Mouse (Mus musculus): ENCODE results near the gene Cdk10.
"Not testable (repeated sequence)": the region's sequence is repeated elsewhere in the genome, so short reads cannot be mapped to it uniquely, and the experiment has no call there.

The Cdk10 gene

DNA sequence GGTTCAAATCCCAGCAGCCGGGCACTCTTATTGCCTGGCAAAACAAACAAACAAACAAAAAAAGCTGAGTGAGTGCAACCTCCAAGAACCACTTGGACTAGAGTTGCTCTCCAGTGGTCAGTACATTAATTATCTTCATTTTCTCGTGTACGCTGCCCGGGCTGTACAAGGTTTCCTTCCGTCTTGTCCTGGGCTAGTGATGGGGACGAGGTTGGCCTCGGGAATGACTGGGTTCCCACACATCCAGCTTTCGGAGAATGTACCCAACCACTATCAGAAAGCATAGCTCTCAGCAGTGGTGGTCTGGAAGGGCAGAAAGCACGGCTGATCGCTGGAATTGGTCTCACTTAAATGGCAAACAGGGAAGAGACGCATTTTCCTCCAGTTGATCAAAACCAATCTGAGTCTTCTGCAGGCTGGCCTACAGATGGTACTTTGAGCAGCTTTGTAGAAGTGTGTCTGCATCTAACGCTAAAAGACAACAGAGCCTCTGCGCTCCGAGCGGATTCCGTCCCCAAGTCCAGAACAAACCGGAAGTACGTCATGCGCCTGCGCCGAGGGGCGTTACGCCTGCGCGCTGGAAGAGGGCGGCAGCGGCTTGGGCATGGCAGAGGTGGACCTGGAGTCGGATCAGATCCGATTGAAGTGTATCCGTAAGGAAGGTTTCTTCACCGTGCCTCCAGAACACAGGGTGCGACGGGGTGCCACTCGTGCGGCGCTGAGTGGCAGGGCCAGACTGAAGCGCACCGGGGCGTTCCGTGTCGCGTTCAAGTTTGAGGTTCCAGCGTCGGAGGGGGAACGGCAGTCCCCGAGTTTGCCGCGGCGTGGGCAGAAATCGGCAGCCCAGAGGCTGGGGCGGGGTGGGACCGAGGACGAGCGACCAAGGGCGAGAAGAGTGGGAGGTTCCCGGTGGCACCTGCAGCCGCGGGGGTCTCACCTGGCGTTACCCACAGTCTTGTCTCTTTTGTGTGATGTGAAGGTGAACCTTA, at the start of gene Cdk10:
TSS of gene Cdk10 (plus strand) at position 565 of the 989 bp plus-strand sequence.
- DNase-seq = peak; percentile 82 to 93

DNA sequence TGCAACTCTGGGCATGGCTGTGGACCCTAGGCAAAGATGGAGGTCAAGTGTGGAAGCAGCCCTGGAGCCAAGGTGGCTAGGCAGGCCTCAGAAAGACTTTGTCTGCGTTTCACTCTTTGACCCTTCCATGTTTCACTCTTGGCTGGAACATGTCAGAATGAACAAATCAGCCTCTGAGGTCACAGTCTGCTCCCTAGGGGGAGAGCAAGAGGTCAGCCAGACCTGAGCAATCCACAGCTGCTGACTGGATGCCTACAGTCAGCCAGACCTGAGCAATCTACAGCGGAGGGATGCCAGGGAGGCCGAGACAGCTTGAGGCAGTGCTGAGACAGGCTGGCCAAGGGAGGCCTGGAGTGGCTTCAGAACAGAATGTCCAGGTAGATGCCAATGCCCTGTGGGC, 43.3 kb upstream of the Cdk10 start:
- DNase-seq = no peak

DNA sequence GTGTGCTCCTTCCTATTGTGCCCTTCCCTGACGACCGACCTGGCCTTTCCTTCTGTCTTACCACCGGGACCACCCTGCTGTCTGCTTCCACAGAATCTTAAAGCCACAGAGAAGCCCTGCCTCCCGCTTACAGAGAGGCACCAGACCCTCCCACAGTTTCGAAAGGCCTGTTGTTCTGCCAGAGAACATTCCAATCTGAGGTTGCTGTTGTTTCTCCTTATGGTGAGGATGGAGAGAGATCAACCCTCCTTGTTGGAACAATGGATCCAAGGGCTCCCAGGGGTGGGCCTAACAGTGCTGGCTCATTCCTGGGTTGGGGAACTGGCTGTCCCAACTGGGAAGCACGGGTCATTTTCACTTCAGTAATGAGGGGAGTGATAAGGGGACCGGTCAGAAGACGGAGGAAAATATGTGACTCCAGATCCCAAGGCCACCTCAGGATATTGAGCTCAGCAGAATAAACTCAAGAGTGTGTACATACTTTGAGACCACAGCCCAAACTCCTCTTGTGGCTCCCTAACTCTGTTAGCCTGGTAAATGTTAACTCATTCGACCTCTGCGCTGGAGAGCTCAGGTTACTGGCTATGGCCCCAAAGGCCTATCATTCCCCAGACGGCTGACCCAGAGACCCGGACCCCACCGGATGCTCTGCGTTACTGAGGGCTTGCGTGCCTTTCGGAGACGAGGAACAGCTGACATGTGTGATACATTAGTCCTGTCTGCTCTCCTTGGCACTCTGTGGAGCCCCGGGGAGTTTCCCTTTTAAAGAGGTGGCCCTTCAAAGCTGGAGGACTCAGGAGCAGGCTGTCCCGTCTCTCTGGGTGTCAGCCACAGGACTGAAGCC, 38.9 kb upstream of the Cdk10 start, which contains the start of gene Dpep1:
TSS of gene Dpep1 (plus strand) at position 677 of the 844 bp plus-strand sequence.
- no peak for DNase-seq

DNA sequence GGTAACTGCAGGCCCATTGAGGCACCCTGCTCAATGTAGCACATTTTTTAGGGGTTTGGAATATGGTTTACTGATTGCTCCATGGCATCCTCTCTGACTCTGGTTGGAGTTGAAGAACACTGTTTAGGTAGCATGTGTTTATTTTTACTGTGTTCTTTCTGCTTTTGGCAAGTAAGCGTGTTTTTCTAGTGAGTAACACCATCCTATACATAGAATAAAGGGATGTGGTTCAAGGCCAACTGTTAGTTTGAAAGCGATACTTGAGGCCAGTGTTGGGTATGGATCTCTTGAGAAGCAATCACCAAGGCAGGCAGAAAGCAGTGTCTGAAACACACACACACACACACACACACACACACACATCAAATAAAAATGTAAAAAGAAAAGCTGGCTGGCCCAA, 36.6 kb upstream of the Cdk10 start:
- DNase-seq = no peak

DNA sequence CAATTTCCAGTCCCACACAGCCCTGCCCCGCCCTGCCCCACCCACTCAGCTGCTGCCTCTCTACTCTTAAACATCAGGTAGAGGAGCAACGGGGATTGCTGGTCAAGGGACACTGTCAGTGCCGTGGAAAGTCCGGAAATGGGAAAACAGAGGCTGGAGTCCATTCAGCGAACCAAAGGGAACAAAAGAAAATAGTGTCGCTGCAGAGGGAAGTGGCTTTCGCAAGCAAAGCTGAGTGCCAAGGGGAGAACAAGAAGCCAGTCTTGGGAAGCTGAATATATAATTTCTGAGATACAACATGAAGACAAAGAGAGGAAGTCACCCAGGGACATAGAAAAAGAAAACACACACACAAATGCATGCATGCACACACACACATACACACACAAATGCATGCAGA, 35.8 kb upstream of the Cdk10 start:
- DNase-seq = no peak

DNA sequence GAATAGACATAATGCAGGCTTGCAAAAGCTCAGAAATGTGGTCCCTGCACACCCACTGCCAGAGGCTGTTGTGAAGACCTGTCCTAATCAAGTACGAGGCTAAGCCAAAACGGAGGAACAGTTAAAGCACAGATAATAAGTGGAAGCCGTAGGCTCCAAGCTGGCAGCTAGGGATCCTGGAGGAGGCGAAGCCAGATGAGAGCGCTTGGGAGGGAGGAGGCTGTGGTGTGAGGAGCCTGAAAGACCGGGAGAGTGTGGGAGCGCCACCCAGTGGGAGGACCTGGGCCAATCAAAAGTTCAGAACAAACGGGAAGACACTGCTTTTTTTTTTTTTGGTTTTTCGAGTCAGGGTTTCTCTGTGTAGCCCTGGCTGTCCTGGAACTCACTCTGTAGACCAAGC, 34.0 kb upstream of the Cdk10 start:
- DNase-seq = peak in 1 of 2 experiments; percentile 42

DNA sequence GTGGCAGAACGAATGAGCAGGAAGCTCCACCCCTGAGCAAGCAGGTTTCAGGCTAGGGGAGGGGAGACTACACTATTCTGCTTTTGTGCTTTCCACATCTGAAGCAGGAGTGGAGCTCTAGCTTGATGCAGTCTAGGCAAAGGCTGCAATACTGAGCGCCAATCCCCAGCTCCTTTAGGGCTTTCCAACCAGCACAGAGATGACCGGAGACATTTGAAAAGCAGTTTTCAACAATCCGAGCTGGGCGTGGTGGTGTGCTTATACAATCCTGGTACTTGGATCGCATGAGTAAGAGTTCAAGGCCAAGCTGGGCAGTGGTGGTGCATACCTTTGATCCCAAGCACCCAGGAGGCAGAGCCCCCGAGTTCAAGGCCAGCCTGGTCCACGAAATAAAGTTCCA, 32.7 kb upstream of the Cdk10 start:
- no peak for DNase-seq

DNA sequence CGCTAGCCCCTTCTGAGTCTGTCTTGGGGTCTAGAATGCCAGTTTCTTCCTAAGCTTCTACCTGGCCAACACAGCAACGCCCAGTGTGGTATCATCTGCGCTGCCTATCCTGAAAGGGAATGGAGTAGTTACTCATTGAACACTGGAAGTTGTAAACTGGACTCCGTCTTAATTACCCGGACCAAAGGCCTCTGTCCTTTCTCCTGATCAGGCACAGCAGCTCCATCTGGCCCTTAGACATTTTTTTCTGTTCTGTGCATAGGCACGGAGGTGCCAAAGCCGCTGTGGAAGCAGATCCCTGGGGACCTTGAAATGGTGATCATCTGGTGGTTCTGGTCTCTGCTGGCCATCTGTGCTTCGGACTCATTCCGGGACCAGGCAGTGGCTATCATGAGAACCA, 30.9 kb upstream of the Cdk10 start:
- no peak for DNase-seq

DNA sequence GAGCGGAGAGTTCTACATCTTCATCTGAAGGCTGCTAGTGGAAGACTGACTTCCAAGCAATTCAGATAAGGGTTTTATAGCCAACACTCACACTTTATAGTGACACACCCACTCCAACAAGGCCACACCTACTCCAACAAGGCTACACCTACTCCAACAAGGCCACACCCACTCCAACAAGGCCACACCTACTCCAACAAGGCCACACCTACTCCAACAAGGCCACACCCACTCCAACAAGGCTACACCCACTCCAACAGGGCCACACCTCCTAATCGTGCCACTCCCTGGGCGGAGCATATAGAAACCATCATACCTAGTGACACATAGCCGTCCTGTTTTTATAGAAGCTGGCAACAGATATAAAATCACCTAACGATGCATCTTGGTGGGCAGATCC, 27.6 kb upstream of the Cdk10 start:
- DNase-seq = not testable (repeated sequence)

DNA sequence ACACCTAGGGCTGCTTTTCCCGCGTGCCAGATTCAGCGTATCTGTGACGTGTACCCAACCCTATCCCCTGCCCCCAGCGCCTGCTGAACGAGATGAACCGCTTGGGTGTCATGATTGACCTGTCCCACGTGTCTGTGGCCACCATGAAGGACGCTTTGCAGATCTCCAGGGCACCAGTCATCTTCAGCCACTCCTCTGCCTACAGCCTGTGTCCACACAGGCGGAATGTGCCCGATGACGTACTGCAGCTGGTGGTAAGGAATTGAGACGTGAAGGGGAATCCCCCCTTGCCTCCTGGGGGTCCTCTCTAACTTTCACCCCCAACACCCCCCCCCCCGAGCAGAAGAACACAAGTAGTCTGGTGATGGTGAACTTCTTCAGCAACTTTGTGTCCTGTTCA, 24.8 kb upstream of the Cdk10 start:
- no peak for DNase-seq

DNA sequence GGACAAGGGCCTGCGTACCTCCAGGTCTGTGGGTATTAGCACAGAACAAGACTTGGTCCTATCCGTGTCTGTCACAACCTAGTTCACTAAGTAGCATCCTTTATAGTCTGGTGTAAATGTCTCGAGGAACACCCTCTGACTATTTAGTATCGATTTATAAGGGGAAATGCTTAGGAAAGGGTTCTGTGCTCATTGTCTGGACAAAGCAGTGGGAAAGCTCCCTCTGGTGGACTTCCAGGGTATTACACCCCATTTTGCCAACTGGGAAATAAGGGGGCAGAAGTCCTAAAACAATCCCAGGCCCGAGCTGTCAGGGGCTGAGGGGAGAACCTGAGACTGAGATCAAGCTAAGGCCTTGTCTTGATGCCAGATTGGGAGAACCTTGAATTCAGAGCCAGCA, 22.4 kb upstream of the Cdk10 start:
- DNase-seq = peak in 1 of 2 experiments; percentile 65

DNA sequence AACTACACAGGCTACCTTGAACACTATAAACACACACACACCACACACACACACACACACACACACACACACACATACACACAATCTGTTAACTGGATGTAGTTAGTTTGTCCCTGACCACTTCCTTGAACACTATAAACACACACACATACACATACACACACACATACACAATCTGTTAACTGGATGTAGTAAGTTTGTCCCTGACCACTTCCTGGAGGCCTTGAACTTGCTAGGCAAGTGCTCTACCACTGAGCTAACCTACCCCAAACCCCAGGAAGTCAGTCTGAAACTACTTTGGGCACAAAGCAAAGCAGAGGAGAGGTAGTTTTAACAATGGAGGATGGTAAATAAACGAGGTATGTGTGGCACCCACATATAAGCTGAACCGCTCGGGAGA, 21.1 kb upstream of the Cdk10 start:
- DNase-seq = no peak

DNA sequence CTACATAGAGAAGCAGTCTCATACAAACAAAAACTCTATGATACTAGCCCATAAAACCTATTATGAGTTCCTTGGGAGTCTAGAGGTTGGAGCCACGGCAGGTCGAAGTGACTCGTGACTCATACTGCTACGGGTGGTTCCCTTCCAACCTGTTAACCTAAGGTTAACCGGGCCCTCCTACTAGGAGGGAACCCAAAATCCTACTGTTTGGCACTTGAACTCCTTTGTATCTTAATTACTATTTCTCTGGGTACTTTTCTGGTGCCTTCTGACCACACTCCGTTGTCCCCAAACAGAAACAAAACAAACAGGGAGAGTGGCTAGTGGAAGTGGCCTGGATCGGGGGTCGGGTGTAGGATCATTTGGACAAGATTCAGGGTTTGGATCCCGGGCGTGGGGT, 12.8 kb upstream of the Cdk10 start:
- no peak for DNase-seq

DNA sequence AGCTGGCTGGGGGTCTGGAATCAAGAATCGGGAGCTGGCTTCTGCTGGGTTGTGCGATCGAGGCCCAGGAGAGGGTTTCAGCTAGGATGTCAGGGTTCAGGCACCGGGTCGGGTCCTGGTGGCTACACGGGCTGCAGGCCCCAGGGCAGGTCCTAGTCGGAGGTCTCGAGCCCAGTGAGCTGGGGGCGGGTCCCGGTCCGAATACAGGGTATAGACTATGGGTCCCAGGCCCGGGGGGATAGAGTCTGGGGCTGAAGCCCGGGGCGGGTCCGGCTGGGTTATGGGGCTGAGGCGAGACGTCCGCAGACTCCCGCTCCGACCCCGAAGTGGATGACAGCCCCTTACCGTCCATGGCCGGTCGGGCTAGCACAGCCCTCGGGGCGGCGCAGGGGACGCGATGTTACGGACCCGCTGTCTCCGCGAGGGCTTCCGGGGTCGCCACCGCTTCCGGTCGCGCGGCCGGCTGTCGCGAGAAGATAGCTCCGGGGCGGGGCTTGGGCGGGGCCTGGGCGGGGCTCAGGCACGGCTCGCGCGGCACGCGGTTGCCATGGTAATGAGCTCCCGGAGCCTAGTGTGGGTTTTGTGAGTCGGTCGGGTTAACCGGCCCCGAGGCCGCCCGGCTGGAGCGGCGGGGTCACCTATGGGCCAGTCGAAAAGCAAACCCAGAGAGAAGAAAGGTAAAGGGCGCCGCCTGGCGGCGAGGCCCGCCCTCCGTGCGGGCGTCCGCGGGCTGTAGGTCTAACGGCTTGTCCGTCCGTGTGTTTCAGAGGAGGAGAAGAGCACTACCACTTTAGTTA, 12.1 kb upstream of the Cdk10 start, which contains the start of the genes Chmp1a and Spata33:
TSS of gene Chmp1a (minus strand) at position 443 of the 797 bp plus-strand sequence.
TSS of gene Spata33 (plus strand) at position 512 of the 797 bp plus-strand sequence.
- DNase-seq = peak; percentile 76 to 81

DNA sequence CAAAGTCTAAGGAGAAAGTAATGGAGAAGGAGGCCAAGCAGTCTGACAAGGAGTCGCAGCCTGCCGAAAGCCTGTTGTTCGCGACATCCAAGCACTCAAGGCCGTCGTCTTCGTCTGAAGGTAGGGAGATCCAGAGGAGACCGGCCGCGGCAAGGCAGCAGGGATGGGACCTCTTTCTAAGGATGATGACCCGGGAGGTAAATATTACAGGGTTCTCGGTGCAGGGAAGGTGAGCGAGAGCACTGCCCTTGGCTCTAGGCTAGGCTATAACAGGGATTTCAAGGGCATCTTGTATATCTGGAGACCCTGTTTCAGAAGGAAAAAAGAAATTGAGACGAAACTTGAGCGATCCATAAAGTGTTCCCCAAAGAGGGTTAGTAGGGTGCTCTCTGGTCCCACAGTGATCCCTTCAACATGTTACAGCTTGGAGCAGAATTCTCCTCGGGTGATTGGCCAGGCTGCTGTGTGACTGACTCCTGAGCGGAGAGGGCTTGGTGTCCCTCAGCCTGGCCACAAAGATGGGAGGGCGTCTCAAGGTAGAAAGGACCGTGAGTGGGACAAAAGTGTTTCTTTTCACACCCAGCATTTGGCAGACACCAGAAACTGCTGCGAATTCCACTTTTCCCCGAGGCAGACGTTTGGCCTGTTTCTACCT, 11.4 kb upstream of the Cdk10 start:
- no peak for DNase-seq

DNA sequence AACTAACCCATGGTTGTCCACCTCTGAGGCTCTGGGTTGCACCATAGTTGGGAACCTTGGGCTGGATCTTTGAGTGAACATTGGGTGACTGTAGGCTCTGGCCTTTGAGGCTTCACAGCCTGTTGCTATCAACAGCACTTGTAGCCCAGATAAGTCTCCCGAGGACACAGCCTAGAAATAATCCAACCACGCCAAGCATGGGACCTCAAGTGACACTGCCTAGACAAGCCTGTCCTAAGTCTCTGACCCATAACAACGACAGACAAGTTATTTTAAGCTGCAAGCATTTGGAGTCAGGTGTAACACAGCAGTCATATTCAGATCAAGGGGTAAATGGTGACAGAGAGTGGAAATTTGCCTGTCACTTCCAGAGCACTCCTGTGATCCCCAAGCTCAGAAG, 9.2 kb upstream of the Cdk10 start:
- DNase-seq = no peak

DNA sequence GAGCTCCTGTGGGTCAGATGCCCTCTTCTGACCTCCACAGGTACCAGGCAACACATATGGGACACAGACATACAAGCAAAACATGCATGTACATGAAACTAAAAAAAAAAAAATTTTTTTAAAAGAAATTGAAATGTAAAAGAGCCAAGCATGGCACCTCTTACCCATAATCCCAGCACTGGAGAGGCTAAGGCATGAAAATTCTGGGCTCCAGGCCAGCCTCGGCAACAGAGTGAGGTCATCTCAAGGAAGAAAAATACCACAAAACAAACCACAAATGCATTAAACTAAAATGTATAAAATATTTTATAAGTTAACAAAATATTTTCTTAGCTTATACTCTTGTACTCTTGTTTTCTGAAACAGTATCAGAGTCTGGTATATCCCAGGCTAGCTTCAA, 3.7 kb upstream of the Cdk10 start:
- DNase-seq = no peak

DNA sequence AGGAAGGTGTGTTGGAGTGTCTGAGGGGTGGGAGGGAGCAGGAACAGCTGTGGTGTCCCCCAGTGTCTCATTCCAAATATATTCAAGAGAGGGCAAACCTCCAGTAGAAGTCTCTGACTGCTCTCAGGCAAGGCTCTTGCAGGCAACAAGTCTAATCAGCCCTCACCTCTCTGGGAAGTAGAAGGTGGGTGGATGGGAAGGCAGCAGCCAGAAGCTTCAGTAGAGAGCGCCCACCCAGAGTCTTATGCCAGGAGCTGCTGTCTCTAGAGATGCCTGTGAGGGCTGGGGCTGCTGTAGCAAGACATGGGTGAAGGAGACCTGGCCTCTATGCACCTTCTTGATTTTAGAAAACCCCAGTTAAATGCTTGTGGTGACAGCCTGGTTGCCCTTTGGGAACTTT, 3.8 kb downstream of the Cdk10 start:
- DNase-seq = no peak

DNA sequence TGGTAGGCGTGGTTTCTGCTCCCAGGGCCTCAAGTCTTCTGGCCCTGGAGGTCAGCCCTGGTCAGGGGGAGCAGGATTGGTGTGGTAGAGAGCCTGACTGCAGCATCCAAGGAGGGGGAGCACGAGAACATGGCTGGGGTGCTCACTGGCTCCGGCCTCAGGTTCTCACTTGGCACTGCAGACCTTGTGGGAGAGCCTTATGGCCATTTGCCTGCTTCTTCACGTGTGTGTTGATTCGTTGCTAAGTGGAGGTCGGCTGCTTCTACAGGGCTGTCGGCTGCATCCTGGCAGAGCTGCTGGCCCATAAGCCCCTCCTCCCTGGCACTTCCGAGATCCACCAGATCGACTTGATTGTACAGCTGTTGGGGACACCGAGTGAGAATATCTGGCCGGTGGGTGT, 5.7 kb downstream of the Cdk10 start:
- DNase-seq = not testable (repeated sequence)

DNA sequence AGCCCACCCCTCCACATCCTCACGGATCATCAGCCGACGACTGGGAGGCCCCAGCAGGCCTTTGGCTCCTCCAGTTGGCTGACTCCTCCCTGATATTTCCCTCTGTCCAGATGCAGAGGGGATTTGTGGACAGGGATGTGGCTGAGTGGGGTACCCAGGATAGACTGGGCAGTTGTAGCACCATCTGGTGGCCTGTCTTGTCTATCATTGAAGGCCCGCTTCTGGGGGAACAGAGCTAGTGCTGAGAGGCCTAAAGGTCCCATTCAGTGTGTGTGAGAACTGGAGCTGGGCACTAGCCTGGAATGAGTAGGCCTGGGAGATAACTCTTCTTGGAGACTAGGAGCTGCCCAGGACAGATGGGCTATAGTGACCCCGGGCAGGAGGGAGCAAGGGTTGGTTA, 7.1 kb downstream of the Cdk10 start:
- no peak for DNase-seq

DNA sequence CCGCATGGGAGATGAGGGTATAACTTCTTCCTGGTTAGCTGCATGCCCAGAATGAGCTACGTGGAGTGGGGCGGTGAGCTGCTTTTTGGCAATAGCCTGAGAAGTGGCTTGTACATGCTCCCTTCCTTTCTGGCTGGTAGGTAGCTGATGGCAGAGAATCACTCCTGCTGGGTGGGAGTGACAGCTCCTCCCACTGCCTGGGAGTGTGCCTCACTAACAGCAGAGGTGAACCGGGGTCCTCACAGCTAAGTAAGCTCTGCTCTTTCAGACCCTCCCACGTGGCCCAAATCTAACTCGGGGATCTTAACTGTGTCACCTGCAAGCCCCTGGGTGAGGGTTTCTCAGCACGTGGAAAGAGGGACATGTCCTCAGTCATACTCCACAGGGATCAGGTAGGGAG, 7.9 kb downstream of the Cdk10 start:
- DNase-seq = no peak

DNA sequence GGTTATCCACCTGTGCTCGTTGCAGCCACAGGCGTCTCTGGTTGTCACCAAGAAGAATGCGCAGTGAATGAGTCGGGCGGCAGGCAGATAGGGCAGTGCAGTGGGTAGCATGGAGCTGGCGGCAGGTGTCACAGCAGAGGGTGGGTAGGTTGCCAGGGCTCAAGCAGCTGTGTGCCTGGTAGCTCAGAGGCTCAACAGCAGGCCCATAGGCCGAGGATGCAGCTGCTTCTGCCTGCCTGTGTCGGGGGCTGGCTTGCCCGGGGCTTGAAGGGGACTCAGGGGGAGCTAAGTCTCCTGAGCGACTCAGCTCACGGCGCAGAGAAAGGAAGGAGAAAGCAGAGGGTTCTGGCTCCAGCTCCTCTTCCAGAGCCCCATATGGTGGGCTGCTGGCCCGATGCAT, 8.7 kb downstream of the Cdk10 start:
- DNase-seq = no peak

Measured in spleen, adult 18-20 months (tissue).